Mouse (Mus musculus) cerebellum, adult 2 months (tissue): ENCODE results near the gene Limd1.

Experiments
- CTCF ChIP-seq: fragments of 200-500 bp; IDR thresholded peaks from 2 replicates; pipeline ENCODE4 v1.5.1; 2011; ENCODE audit warnings: low read depth, mild to moderate bottlenecking, control low read depth, low read length, moderate library complexity, borderline replicate concordance; ENCODE audit not compliant: insufficient read depth
- POLR2A ChIP-seq: fragments of 200-500 bp; IDR thresholded peaks from 2 replicates; pipeline ENCODE4 v1.6.1; 2011; ENCODE audit warnings: low read length, control low read depth, borderline replicate concordance; ENCODE audit not compliant: insufficient read depth

- TF ChIP-seq POLR2A (no peak), CTCF (peak; percentile 71)
These were observed 20.9 kb upstream of the Limd1 start for GRCm38 (mm10) chr9:123457603-123458002.
